Mouse (Mus musculus): ENCODE results near the gene Pdpk1. TPM values are rescaled to one million over a fixed set of nuclear protein-coding genes. Genes with fewer than 3 reads are reported as not detected.

Gene Pdpk1
- polyA plus RNA-seq, 1 experiment from 2014 or later, result 41.2 TPM

DNA sequence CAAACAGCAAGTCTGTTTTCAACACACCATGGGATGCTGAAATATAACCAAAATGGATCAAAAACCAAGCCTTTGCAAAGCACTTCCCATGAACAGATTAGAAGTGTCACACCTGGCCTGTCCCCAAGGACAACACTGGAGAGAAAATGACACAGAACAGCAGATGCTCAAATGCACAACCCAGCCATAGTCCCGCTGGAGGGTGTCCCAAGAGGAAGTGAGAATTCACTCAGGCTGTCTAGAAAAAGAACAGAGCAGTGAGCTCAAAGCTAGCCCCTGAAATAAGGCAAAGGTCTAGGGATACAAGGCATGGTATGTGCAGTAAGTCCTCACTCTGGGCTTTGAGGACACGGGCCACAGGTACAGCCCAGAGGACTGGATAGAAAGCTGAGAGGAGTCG, 81.2 kb downstream of the Pdpk1 start:
- Histone ChIP-seq H3K9ac (ENCODE audit: low read length) (no peak overlapping the region), H3K9me3 (ENCODE audit: control insufficient read depth, low read length) (no peaks in the 10 kb centered on the region), H3K27ac (ENCODE audit: low read depth, low read length) (no peak overlapping the region), H3K4me2 (no peak overlapping the region), H3K4me1 (ENCODE audit: control insufficient read depth, insufficient read depth, low read length) (peaks cover 4% of the 10 kb centered on the region), H3K27me3 (ENCODE audit: control insufficient read depth, insufficient read depth, low read length) (no peaks in the 10 kb centered on the region), H3K4me3 (ENCODE audit: low read depth, low read length) (no peak overlapping the region), H3K36me3 (ENCODE audit: control insufficient read depth, insufficient read depth, low read length) (no peaks in the 10 kb centered on the region)
- no peak for ATAC-seq (ENCODE audit: low FRiP score)
- no peak for DNase-seq (ENCODE audit: low spot score, missing footprints)
- WGBS, result 92% methylated on average over 3 of the region's 3 CpGs

- Histone ChIP-seq H3K9me3 (ENCODE audit: control insufficient read depth, low read length) (no peaks in the 10 kb centered on the region), H3K9ac (ENCODE audit: low read length) (no peak overlapping the region), H3K36me3 (ENCODE audit: control insufficient read depth, insufficient read depth, low read length) (no peaks in the 10 kb centered on the region), H3K4me1 (ENCODE audit: control insufficient read depth, insufficient read depth, low read length) (peaks cover 4% of the 10 kb centered on the region), H3K4me2 (no peak overlapping the region), H3K4me3 (ENCODE audit: low read depth, low read length) (no peak overlapping the region), H3K27ac (ENCODE audit: low read depth, low read length) (no peak overlapping the region), H3K27me3 (ENCODE audit: control insufficient read depth, insufficient read depth, low read length) (no peaks in the 10 kb centered on the region)
- DNase-seq (ENCODE audit: low spot score, missing footprints), result no peak
- no peak for ATAC-seq (ENCODE audit: low FRiP score)
- 89% methylated on average over 5 of the region's 5 CpGs for WGBS
Measured at GRCm38 (mm10) chr17:24068271-24068670, 82.5 kb downstream of the Pdpk1 start.

GRCm38 (mm10) chr17:24062459-24063155, 88.1 kb downstream of the Pdpk1 start:
- ATAC-seq (ENCODE audit: low FRiP score) (no peak), DNase-seq (ENCODE audit: low spot score, missing footprints) (no peak)
- Histone ChIP-seq H3K27ac (ENCODE audit: low read depth, low read length) (no peak overlapping the region), H3K9ac (ENCODE audit: low read length) (no peak overlapping the region), H3K9me3 (ENCODE audit: control insufficient read depth, low read length) (no peaks in the 10 kb centered on the region), H3K27me3 (ENCODE audit: control insufficient read depth, insufficient read depth, low read length) (no peaks in the 10 kb centered on the region), H3K36me3 (ENCODE audit: control insufficient read depth, insufficient read depth, low read length) (peaks cover 14% of the 10 kb centered on the region), H3K4me3 (ENCODE audit: low read depth, low read length) (no peak overlapping the region), H3K4me1 (ENCODE audit: control insufficient read depth, insufficient read depth, low read length) (no peaks in the 10 kb centered on the region), H3K4me2 (no peak overlapping the region)
- WGBS, result 84% methylated on average over 4 of the region's 4 CpGs

DNA sequence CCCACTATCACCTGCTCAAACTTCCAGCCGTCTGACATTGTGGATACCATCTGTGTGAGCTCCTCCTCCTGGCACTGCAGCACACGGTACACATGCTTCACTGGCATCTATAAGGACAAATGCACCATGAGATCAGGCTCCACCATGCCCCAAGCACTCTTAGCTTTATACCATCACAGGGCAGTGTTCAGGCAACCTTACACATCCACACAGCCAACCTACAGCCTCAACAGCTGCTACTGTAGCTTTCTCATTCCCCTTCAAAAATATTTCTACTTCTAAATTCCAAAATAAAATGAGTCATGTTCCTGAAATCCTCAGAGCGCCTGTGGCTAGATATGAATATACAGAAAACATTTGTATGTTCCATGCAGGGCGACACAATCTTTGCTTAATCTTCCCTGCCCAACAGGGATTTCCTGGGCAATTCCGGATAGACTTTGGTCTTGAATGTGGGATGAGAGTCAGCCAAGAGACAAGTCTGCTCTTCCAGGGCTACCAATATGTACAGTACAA, 92.9 kb downstream of the Pdpk1 start:
- H3K4me2 ChIP-seq, result no peak overlapping the region
- no peak overlapping the region for H3K9ac ChIP-seq (ENCODE audit: low read length)
- H3K4me3 ChIP-seq (ENCODE audit: low read depth, low read length), result no peak overlapping the region
- H3K9me3 ChIP-seq (ENCODE audit: control insufficient read depth, low read length), result no peaks in the 10 kb centered on the region
- WGBS, result 95% methylated on average over 5 of the region's 5 CpGs
- no peaks in the 10 kb centered on the region for H3K27me3 ChIP-seq (ENCODE audit: control insufficient read depth, insufficient read depth, low read length)
- ATAC-seq (ENCODE audit: low FRiP score) (no peak), DNase-seq (ENCODE audit: low spot score, missing footprints) (no peak)
- H3K27ac ChIP-seq (ENCODE audit: low read depth, low read length), result no peak overlapping the region
- H3K36me3 ChIP-seq (ENCODE audit: control insufficient read depth, insufficient read depth, low read length), result peaks cover 33% of the 10 kb centered on the region
- H3K4me1 ChIP-seq (ENCODE audit: control insufficient read depth, insufficient read depth, low read length), result no peaks in the 10 kb centered on the region

GRCm38 (mm10) chr17:24056636-24057625, 93.8 kb downstream of the Pdpk1 start:
- H3K36me3 ChIP-seq (ENCODE audit: control insufficient read depth, insufficient read depth, low read length), result peaks cover 33% of the 10 kb centered on the region
- WGBS, result 92% methylated on average over 14 of the region's 14 CpGs

DNA sequence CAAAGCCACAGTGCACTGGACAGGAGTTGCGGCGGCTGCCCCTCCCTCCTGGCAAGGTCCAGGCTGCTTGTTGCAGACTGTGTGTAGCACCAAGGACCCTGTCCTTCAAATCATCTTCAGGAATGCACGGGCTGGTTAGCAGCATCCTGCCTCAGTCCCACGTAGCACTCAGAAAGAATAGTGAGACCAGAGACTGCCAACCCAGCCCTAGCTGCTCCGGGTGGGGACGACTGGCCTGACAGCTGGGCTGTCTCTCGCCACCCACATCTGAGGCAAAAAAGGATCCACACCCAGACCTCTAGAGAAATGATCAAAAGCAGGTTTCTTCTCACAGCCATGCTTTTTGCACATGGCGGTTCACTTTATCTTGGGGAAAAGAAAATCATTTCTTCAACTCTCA, 101.7 kb downstream of the Pdpk1 start:
- no peak overlapping the region for H3K4me3 ChIP-seq (ENCODE audit: low read depth, low read length)
- DNase-seq (ENCODE audit: low spot score, missing footprints), result no peak
- no peaks in the 10 kb centered on the region for H3K9me3 ChIP-seq (ENCODE audit: control insufficient read depth, low read length)
- H3K36me3 ChIP-seq (ENCODE audit: control insufficient read depth, insufficient read depth, low read length), result peaks cover 21% of the 10 kb centered on the region
- no peak for ATAC-seq (ENCODE audit: low FRiP score)
- H3K27me3 ChIP-seq (ENCODE audit: control insufficient read depth, insufficient read depth, low read length), result no peaks in the 10 kb centered on the region
- H3K4me1 ChIP-seq (ENCODE audit: control insufficient read depth, insufficient read depth, low read length), result no peaks in the 10 kb centered on the region
- 92% methylated on average over 8 of the region's 8 CpGs for WGBS
- H3K4me2 ChIP-seq, result no peak overlapping the region
- no peak overlapping the region for H3K9ac ChIP-seq (ENCODE audit: low read length)
- no peak overlapping the region for H3K27ac ChIP-seq (ENCODE audit: low read depth, low read length)

More at GRCm38 (mm10) chr17:24056636-24057625, 93.8 kb downstream of the Pdpk1 start:
- H3K9ac ChIP-seq (ENCODE audit: low read length), result no peak overlapping the region
- H3K27ac ChIP-seq (ENCODE audit: low read depth, low read length), result no peak overlapping the region
- ATAC-seq (ENCODE audit: low FRiP score) (no peak), DNase-seq (ENCODE audit: low spot score, missing footprints) (no peak)
- no peaks in the 10 kb centered on the region for H3K27me3 ChIP-seq (ENCODE audit: control insufficient read depth, insufficient read depth, low read length)
- H3K4me1 ChIP-seq (ENCODE audit: control insufficient read depth, insufficient read depth, low read length), result no peaks in the 10 kb centered on the region
- no peak overlapping the region for H3K4me3 ChIP-seq (ENCODE audit: low read depth, low read length)
- H3K4me2 ChIP-seq, result no peak overlapping the region
- no peaks in the 10 kb centered on the region for H3K9me3 ChIP-seq (ENCODE audit: control insufficient read depth, low read length)

- H3K4me2 ChIP-seq, result no peak overlapping the region
- H3K4me3 ChIP-seq (ENCODE audit: low read depth, low read length), result no peak overlapping the region
- WGBS, result 90% methylated on average over 5 of the region's 5 CpGs
- H3K27ac ChIP-seq (ENCODE audit: low read depth, low read length), result no peak overlapping the region
- H3K9me3 ChIP-seq (ENCODE audit: control insufficient read depth, low read length), result no peaks in the 10 kb centered on the region
- no peak overlapping the region for H3K9ac ChIP-seq (ENCODE audit: low read length)
- no peak for ATAC-seq (ENCODE audit: low FRiP score)
- no peaks in the 10 kb centered on the region for H3K4me1 ChIP-seq (ENCODE audit: control insufficient read depth, insufficient read depth, low read length)
- no peaks in the 10 kb centered on the region for H3K27me3 ChIP-seq (ENCODE audit: control insufficient read depth, insufficient read depth, low read length)
- DNase-seq (ENCODE audit: low spot score, missing footprints), result no peak
- peaks cover 19% of the 10 kb centered on the region for H3K36me3 ChIP-seq (ENCODE audit: control insufficient read depth, insufficient read depth, low read length)
Measured at GRCm38 (mm10) chr17:24048053-24048452, 102.7 kb downstream of the Pdpk1 start.

DNA sequence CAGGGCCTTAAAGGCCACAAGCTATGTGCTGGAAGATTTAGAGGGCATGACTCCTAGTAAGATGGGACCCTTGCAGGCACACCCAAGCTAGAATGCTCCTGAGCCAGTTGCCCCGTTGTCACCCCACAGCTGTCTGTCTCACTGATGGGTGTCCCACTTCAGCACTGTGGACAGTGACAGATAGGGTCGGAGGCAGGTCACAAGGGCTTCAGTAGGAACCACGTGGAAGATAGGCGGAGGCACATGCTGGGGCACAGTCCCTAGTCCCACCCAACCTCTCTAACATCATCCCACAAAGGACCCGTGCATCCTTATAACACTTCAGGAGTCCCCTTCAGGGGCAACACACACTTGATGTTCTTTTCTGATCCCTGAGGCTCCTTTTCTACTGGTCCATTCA, 104.7 kb downstream of the Pdpk1 start:
- Histone ChIP-seq H3K4me1 (ENCODE audit: control insufficient read depth, insufficient read depth, low read length) (no peaks in the 10 kb centered on the region), H3K4me3 (ENCODE audit: low read depth, low read length) (no peak overlapping the region), H3K9me3 (ENCODE audit: control insufficient read depth, low read length) (no peaks in the 10 kb centered on the region), H3K27ac (ENCODE audit: low read depth, low read length) (no peak overlapping the region), H3K4me2 (no peak overlapping the region), H3K9ac (ENCODE audit: low read length) (no peak overlapping the region), H3K27me3 (ENCODE audit: control insufficient read depth, insufficient read depth, low read length) (no peaks in the 10 kb centered on the region), H3K36me3 (ENCODE audit: control insufficient read depth, insufficient read depth, low read length) (peaks cover 19% of the 10 kb centered on the region)
- DNase-seq (ENCODE audit: low spot score, missing footprints) (no peak), ATAC-seq (ENCODE audit: low FRiP score) (no peak)
- 57% methylated on average over 5 of the region's 5 CpGs for WGBS

- Histone ChIP-seq H3K27me3 (ENCODE audit: control insufficient read depth, insufficient read depth, low read length) (no peaks in the 10 kb centered on the region), H3K27ac (ENCODE audit: low read depth, low read length) (no peak overlapping the region), H3K4me1 (ENCODE audit: control insufficient read depth, insufficient read depth, low read length) (no peaks in the 10 kb centered on the region), H3K36me3 (ENCODE audit: control insufficient read depth, insufficient read depth, low read length) (peaks cover 16% of the 10 kb centered on the region), H3K9me3 (ENCODE audit: control insufficient read depth, low read length) (no peaks in the 10 kb centered on the region), H3K4me3 (ENCODE audit: low read depth, low read length) (no peak overlapping the region), H3K4me2 (no peak overlapping the region), H3K9ac (ENCODE audit: low read length) (no peak overlapping the region)
- ATAC-seq (ENCODE audit: low FRiP score) (no peak), DNase-seq (ENCODE audit: low spot score, missing footprints) (no peak)
- WGBS, result 84% methylated on average over 10 of the region's 10 CpGs
Measured at GRCm38 (mm10) chr17:24045608-24046007, 105.1 kb downstream of the Pdpk1 start.

All from midbrain, embryonic 11.5 days (tissue).